Mouse (Mus musculus): ENCODE measurements at regions not wholly inside any gene's neighbourhood (a gene's known extent, or its start where the extent isn't known, plus 50 kb on each side); places are given as distances from the start of the nearest gene placed in this dataset.
A peak's percentile ranks its signal among the peaks of the same experiment; 100 is the strongest.

DNA sequence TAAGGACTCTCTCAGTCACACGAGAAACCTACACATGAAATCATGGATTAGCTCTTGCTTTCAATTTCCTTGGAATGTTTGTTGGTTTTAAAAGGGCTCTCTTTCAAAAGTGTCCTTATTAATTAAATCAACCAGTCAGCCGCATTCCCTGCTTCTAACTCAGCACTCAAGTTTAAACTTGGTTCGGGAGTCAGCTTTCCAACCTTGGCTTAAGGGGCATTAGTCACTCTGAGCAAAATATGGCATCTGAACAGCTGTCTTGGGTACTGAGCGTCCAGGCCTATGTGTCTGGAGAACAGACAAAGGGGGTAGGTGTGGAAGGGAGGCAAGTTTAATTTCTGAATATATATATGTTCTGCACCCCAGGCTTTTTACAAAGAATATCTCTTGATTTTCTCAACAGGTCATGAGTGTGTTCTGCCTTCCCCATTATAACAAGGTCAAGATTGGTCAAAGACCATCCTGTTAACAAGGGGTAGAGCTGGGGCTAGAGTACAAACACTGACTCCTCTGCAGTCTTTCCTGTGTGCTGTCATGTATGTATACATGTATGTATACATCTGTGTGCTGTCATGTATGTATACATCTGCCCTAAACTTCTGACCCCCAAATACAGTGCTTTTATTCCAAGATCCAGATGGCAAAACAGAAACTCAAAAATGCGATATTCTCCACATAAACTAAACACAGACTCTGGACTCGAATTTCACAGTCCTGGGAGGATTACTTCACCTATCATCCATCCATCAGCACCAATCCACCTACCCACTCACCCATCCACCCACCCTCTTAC, 106.8 kb upstream of the Jun start:
- H3K4me3 ChIP-seq (ENCODE audit: low read depth, low read length), result no peak overlapping the region
- H3K4me1 ChIP-seq (ENCODE audit: control insufficient read depth, insufficient read depth, insufficient read length, low read length), result peaks cover 34% of the 10 kb centered on the region
- 84% methylated on average over 6 of the region's 6 CpGs for WGBS
- H3K27ac ChIP-seq (ENCODE audit: insufficient read depth, low read depth, low read length), result no peak overlapping the region
- no peaks in the 10 kb centered on the region for H3K36me3 ChIP-seq (ENCODE audit: control insufficient read depth, insufficient read depth, low read length)
- H3K27me3 ChIP-seq (ENCODE audit: control insufficient read depth, insufficient read depth, low read length), result no peaks in the 10 kb centered on the region
- TF ChIP-seq CTCF (IDR thresholded peaks at IDR 0.05; ENCODE audit: extremely low read depth, insufficient read length, insufficient replicate concordance, low read depth, low read length) (no peak), POLR2A (IDR thresholded peaks at IDR 0.05; ENCODE audit: low read depth, low read length) (no peak)

DNA sequence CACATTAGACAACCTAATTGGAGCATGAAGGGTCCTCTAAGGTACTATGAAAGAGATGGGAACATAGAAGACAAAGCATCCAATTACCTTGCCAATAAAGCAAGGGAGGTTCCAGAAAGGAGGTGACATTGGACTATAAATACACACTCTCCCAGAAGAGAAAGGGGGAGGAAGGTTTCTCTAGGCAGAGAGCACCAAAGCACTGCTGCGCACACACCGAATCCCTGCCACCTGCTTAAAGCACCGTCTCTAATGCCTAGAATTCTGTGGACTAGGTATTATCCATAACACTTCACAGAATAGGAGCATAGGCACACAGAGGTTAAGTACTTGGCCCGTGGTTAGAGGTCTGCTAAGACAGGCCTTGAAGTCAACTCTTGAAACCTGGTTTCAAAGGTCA, 107.8 kb upstream of the Jun start:
- peak overlapping the region; percentile 17; the same call in 1 of the 2 replicates for H3K27ac ChIP-seq (ENCODE audit: insufficient read depth, low read depth, low read length)
- 64% methylated on average over 4 of the region's 4 CpGs for WGBS
- no peaks in the 10 kb centered on the region for H3K27me3 ChIP-seq (ENCODE audit: control insufficient read depth, insufficient read depth, low read length)
- TF ChIP-seq POLR2A (IDR thresholded peaks at IDR 0.05; ENCODE audit: low read depth, low read length) (no peak), CTCF (IDR thresholded peaks at IDR 0.05; ENCODE audit: extremely low read depth, insufficient read length, insufficient replicate concordance, low read depth, low read length) (no peak)
- H3K36me3 ChIP-seq (ENCODE audit: control insufficient read depth, insufficient read depth, low read length), result no peaks in the 10 kb centered on the region
- peaks cover 30% of the 10 kb centered on the region for H3K4me1 ChIP-seq (ENCODE audit: control insufficient read depth, insufficient read depth, insufficient read length, low read length)
- no peak overlapping the region for H3K4me3 ChIP-seq (ENCODE audit: low read depth, low read length)

DNA sequence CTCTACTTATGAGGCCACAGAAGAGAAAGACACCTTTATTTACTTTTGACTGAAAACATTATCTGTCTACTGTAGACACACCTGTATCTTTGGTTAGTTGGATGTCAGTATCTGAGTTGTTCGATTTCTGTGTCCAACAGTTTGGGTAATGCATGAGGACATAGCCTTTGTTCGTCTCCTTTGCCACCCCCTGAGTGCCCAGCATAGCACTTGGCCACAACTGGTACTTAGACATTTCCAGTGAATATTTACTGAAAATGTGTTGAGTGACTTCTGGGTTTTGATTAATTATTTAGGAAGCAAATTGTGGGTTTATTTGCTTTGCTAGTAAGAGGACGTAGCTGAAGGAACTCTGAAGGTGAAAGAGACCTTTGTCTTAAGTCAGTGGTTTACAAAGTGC, 108.4 kb upstream of the Jun start:
- Histone ChIP-seq H3K4me1 (ENCODE audit: control insufficient read depth, insufficient read depth, insufficient read length, low read length) (peaks cover 30% of the 10 kb centered on the region), H3K4me3 (ENCODE audit: low read depth, low read length) (no peak overlapping the region), H3K27me3 (ENCODE audit: control insufficient read depth, insufficient read depth, low read length) (no peaks in the 10 kb centered on the region), H3K36me3 (ENCODE audit: control insufficient read depth, insufficient read depth, low read length) (no peaks in the 10 kb centered on the region), H3K27ac (ENCODE audit: insufficient read depth, low read depth, low read length) (peak overlapping the region; percentile 84; the same call in 1 of the 2 replicates)
- no peak for TF ChIP-seq CTCF (IDR thresholded peaks at IDR 0.05; ENCODE audit: extremely low read depth, insufficient read length, insufficient replicate concordance, low read depth, low read length)
- no peak for TF ChIP-seq POLR2A (IDR thresholded peaks at IDR 0.05; ENCODE audit: low read depth, low read length)
- 57% methylated on average over 3 of the region's 3 CpGs for WGBS

DNA sequence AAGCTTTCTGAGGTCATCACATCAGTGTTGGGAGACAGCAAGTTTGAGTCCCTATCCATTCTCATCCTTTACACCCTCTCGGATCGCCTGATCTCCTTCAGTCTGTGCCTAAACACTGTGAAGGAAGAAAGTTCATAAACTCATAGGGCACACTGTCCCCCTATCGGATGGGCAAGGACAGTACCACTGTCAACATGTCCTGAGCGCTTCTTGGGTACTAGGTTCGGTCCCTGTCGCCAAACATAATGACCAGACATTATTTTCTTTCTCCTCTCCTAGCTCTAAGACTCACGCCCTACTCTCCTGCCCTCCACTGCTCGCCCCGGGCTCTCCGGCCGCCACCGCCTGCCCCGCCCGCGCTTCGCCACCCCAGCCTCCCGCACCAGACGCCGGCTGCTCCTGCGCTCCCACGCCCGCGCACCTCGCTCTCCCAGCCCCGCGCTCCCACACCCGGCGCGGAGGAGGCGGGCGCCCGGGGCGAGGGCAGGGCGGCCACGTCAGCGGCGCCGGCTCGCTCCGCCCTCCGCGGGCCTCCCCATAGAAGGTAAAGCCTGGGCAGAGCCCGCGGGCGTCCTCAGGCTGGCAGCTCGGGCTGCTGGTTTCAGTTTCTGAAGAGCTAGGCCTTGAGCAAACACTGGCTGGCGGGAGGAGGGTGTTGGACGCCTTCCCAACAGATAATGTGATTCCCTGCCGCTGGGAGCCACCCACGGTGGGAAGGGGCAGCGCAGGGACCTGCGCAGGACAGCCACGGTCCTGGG, 109.1 kb upstream of the Jun start:
- under 1% methylated on average over 53 of the region's 53 CpGs for WGBS
- Histone ChIP-seq H3K27me3 (ENCODE audit: control insufficient read depth, insufficient read depth, low read length) (no peaks in the 10 kb centered on the region), H3K36me3 (ENCODE audit: control insufficient read depth, insufficient read depth, low read length) (no peaks in the 10 kb centered on the region), H3K4me1 (ENCODE audit: control insufficient read depth, insufficient read depth, insufficient read length, low read length) (peaks cover 24% of the 10 kb centered on the region), H3K4me3 (ENCODE audit: low read depth, low read length) (peak overlapping the region; percentile 72), H3K27ac (ENCODE audit: insufficient read depth, low read depth, low read length) (peak overlapping the region; percentile 99)
- TF ChIP-seq POLR2A (IDR thresholded peaks at IDR 0.05; ENCODE audit: low read depth, low read length) (no peak; the same call in 1 of the 2 replicates), CTCF (IDR thresholded peaks at IDR 0.05; ENCODE audit: extremely low read depth, insufficient read length, insufficient replicate concordance, low read depth, low read length) (no peak; the same call in 1 of the 2 replicates)

DNA sequence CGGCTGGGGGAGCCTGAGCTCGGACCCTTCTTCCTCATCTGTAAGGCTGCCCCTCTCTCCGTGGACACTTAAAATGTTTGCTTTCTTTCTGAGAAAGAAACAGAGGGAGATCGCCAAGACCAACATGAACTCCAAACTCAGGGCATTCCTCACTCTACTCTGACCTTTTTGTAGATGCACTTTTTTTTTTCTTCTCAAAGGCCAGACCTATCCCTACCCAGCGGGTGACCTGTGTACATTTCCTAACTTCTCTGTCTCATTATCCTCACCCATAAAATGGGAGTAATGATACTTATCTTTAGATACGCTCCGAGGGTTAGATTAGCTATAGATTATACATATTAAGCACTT, 109.6 kb upstream of the Jun start:
- TF ChIP-seq POLR2A (IDR thresholded peaks at IDR 0.05; ENCODE audit: low read depth, low read length), result no peak
- TF ChIP-seq CTCF (IDR thresholded peaks at IDR 0.05; ENCODE audit: extremely low read depth, insufficient read length, insufficient replicate concordance, low read depth, low read length), result peak; percentile 27; the same call in 1 of the 2 replicates
- Histone ChIP-seq H3K27ac (ENCODE audit: insufficient read depth, low read depth, low read length) (peak overlapping the region; percentile 99), H3K36me3 (ENCODE audit: control insufficient read depth, insufficient read depth, low read length) (no peaks in the 10 kb centered on the region), H3K4me3 (ENCODE audit: low read depth, low read length) (peak overlapping the region; percentile 72), H3K27me3 (ENCODE audit: control insufficient read depth, insufficient read depth, low read length) (no peaks in the 10 kb centered on the region), H3K4me1 (ENCODE audit: control insufficient read depth, insufficient read depth, insufficient read length, low read length) (peaks cover 23% of the 10 kb centered on the region)
- WGBS, result 6% methylated on average over 7 of the region's 7 CpGs

DNA sequence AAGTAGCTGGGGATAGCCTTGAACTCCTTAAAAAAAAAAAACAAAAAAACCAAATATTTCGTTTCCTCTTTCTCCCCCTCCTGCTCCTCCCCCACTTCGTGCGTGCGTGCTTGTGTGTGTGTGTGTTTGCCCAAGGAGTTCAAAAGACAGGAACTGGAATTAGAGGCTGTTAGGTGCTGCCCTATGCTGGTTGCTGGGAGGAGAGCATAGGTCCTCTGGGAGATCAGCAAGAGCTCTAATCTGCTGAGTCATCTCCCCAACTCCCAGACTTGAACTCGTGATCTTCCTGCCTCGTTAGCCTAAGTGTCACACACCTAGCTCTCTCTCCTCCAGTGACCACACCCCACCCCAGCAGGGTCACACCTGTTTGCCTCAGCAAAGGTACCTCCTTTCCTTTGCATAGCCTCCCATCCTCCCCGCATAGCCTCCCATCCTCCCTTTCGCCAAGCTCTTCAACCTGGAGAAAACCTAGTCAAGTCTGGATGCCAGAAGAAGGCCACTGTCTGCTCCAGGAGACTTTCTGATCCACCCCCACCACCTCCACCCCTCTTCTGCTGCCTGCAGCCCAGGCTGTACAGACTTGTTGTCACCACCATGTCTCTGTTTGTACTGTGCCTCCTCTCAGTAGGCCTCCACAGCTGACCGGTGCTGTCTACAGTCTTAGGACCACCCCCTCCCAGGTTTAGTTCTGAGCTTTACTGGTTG, 110.5 kb upstream of the Jun start:
- H3K27ac ChIP-seq (ENCODE audit: insufficient read depth, low read depth, low read length), result peak overlapping the region; percentile 19
- WGBS, result 40% methylated on average over 9 of the region's 9 CpGs
- no peaks in the 10 kb centered on the region for H3K27me3 ChIP-seq (ENCODE audit: control insufficient read depth, insufficient read depth, low read length)
- no peak for TF ChIP-seq CTCF (IDR thresholded peaks at IDR 0.05; ENCODE audit: extremely low read depth, insufficient read length, insufficient replicate concordance, low read depth, low read length)
- no peak for TF ChIP-seq POLR2A (IDR thresholded peaks at IDR 0.05; ENCODE audit: low read depth, low read length)
- H3K4me1 ChIP-seq (ENCODE audit: control insufficient read depth, insufficient read depth, insufficient read length, low read length), result peaks cover 19% of the 10 kb centered on the region
- H3K36me3 ChIP-seq (ENCODE audit: control insufficient read depth, insufficient read depth, low read length), result no peaks in the 10 kb centered on the region
- no peak overlapping the region for H3K4me3 ChIP-seq (ENCODE audit: low read depth, low read length)
